Mouse (Mus musculus) neural tube, embryonic 14.5 days (tissue): ENCODE results near the gene Nup107. TPM values are rescaled to one million over a fixed set of nuclear protein-coding genes. Genes with fewer than 3 reads are reported as not detected.
"Not testable (repeated sequence)": the region's sequence is repeated elsewhere in the genome, so short reads cannot be mapped to it uniquely, and the experiment has no call there.

Source experiments
- ATAC-seq: fragments of 200-750 bp; cut with Nextera tagmentation; 2 replicates; pipeline ENCODE4 v1.8.0; 2017; ENCODE audit warnings: low read depth, mild to moderate bottlenecking, moderate TSS enrichment, moderate library complexity
- H3K27ac ChIP-seq: fragments of 300-500 bp; sonication (generic); 2 replicates; pipeline ENCODE4 v1.5.1; 2014; ENCODE audit warnings: low read depth, mild to moderate bottlenecking, control low read depth, low read length, moderate library complexity, mixed read lengths
- H3K27me3 ChIP-seq: fragments of 300-500 bp; sonication (generic); 2 replicates; pipeline ENCODE4 v1.6.1; 2014; ENCODE audit warnings: low read length; ENCODE audit not compliant: control insufficient read depth, insufficient read depth
- H3K36me3 ChIP-seq: fragments of 300-500 bp; sonication (generic); 2 replicates; pipeline ENCODE4 v1.6.1; 2014; ENCODE audit warnings: low read length, mixed read lengths; ENCODE audit not compliant: control insufficient read depth, insufficient read depth
- H3K4me1 ChIP-seq: fragments of 300-500 bp; sonication (generic); 2 replicates; pipeline ENCODE4 v1.6.1; 2014; ENCODE audit warnings: low read length; ENCODE audit not compliant: control insufficient read depth, insufficient read depth
- H3K4me2 ChIP-seq: fragments of 300-500 bp; sonication (generic); 2 replicates; pipeline ENCODE4 v1.6.1; 2014; ENCODE audit warnings: mild to moderate bottlenecking, low read depth, low read length, control low read depth
- H3K4me3 ChIP-seq: fragments of 300-500 bp; sonication (generic); 2 replicates; pipeline ENCODE4 v1.5.1; 2014; ENCODE audit warnings: low read depth, low read length, control low read depth, mixed read lengths
- H3K9ac ChIP-seq: fragments of 300-500 bp; sonication (generic); replicated peaks from 2 replicates; pipeline ENCODE4 v1.6.1; 2014; ENCODE audit warnings: low read depth, mild to moderate bottlenecking, control low read depth, low read length, mixed read lengths
- H3K9me3 ChIP-seq: fragments of 300-500 bp; sonication (generic); 2 replicates; pipeline ENCODE4 v1.6.1; 2016; ENCODE audit warnings: low read length; ENCODE audit not compliant: control insufficient read depth
- WGBS: fragments of 180-500 bp; shearing (Covaris S2); extraction: QIAGEN DNeasy Blood & Tissue Kit; methylation state at CpG from one replicate; pipeline ENCODE4 v1.1.7; 2014; 5-methylcytosine and 5-hydroxymethylcytosine counted together
- polyA plus RNA-seq: library from polyadenylated mRNA; unstranded; fragments of >200 nt; fragmentation: Nextera tagmentation; extraction: Ambion mirVana; gene quantifications from 2 replicates; pipeline ENCODE4 v1.2.1, GENCODE M21; 2014

The Nup107 gene
- polyA plus RNA-seq, 1 experiment from 2014 or later = 34.5 TPM

- Histone ChIP-seq H3K9me3 (no peaks in the 10 kb centered on the region), H3K4me3 (no peak overlapping the region), H3K27me3 (no peaks in the 10 kb centered on the region), H3K4me2 (no peak overlapping the region), H3K27ac (no peak overlapping the region), H3K9ac (no peak overlapping the region), H3K4me1 (no peaks in the 10 kb centered on the region), H3K36me3 (no peaks in the 10 kb centered on the region)
- no peak for ATAC-seq
- WGBS = 96% methylated on average over 4 of the region's 4 CpGs
These were observed 65.6 kb downstream of the Nup107 start for GRCm38 (mm10) chr10:117726888-117727385.

- Histone ChIP-seq H3K4me3 (no peak overlapping the region), H3K9ac (no peak overlapping the region), H3K27me3 (no peaks in the 10 kb centered on the region), H3K9me3 (no peaks in the 10 kb centered on the region), H3K27ac (no peak overlapping the region), H3K4me1 (no peaks in the 10 kb centered on the region), H3K36me3 (no peaks in the 10 kb centered on the region), H3K4me2 (no peak overlapping the region)
- no peak for ATAC-seq
- 95% methylated on average over 4 of the region's 4 CpGs for WGBS
These were observed 66.2 kb downstream of the Nup107 start for GRCm38 (mm10) chr10:117726350-117726749.

DNA sequence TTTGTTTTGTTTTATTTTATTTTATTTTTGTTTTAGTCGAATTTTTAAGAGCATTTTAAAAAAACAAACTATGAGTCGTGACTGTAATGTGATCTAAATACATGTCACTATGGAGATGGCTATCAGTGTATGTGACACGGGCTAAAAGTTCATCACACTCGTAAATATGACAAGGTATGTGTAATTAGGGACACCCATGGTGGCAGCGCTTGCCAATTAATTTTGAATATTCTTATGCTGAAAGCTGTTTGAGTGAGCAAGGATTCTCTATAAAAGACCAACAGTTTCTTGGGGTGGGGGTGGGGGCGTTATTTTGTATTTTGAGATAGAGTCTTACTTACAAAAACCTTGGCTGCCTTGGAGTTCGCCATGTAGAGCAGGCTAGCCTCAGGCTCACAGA, 66.8 kb downstream of the Nup107 start:
- no peaks in the 10 kb centered on the region for H3K36me3 ChIP-seq
- no peak overlapping the region for H3K9ac ChIP-seq
- H3K4me1 ChIP-seq = no peaks in the 10 kb centered on the region
- H3K4me2 ChIP-seq = no peak overlapping the region
- H3K27me3 ChIP-seq = no peaks in the 10 kb centered on the region
- no peak overlapping the region for H3K27ac ChIP-seq
- H3K4me3 ChIP-seq = no peak overlapping the region
- WGBS = 82% methylated on average over 7 of the region's 7 CpGs
- no peaks in the 10 kb centered on the region for H3K9me3 ChIP-seq
- no peak for ATAC-seq

- Histone ChIP-seq H3K9me3 (no peaks in the 10 kb centered on the region), H3K9ac (no peak overlapping the region), H3K27me3 (no peaks in the 10 kb centered on the region), H3K4me2 (no peak overlapping the region), H3K36me3 (no peaks in the 10 kb centered on the region), H3K4me3 (no peak overlapping the region), H3K27ac (no peak overlapping the region), H3K4me1 (no peaks in the 10 kb centered on the region)
- 94% methylated on average over 3 of the region's 3 CpGs for WGBS
- no peak for ATAC-seq
These were observed 67.6 kb downstream of the Nup107 start for GRCm38 (mm10) chr10:117724804-117725361.

GRCm38 (mm10) chr10:117724136-117724718, 68.3 kb downstream of the Nup107 start:
- Histone ChIP-seq H3K4me1 (no peaks in the 10 kb centered on the region), H3K27me3 (no peaks in the 10 kb centered on the region), H3K36me3 (no peaks in the 10 kb centered on the region), H3K4me3 (no peak overlapping the region), H3K9ac (no peak overlapping the region), H3K27ac (no peak overlapping the region), H3K9me3 (no peaks in the 10 kb centered on the region), H3K4me2 (no peak overlapping the region)
- 85% methylated on average over 5 of the region's 5 CpGs for WGBS
- no peak for ATAC-seq

DNA sequence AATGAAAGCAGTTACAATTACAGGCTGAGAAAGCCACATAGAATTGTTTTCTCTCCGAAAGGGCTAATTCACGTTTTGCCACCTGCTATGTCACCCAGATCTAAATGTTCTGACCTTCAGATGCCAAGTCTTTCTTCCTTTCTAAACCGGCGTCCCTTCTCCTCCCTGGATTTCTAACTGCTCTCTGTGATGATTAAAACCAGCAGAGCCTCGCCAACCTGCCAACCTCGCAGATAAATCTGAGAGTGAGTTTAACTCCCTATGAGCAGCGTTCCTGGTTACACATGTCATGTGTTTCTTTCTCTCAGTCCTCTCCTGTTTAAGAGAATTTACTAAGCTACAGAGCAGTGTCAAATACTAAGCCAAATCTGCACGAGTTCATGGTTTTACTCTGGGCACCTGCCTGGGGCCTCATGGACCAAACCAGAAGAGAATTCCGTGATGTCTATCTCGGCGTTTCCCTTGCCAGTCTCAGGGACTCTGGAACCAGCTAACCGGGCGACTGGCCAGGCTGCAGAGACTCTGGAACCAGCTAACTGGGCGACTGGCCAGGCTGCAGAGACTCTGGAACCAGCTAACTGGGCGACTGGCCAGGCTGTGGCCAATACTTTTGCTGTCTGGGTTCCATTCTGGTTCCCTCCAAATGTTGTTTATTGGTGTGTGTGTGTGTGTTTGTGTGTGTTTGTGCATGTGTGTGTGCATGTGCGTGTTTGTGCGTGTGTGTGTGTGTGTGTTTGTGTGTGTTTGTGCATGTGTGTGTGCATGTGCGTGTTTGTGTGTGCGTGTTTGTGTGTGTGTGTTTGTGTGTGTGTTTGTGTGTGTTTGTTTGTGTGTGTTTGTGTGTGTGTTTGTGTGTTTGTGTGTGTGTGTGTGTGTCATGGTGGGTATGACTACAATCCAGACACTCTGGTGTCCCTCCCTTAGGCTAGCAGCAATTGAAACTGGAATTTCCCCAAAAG, 74.1 kb downstream of the Nup107 start:
- Histone ChIP-seq H3K9ac (no peak overlapping the region), H3K4me3 (no peak overlapping the region), H3K4me2 (no peak overlapping the region), H3K9me3 (no peaks in the 10 kb centered on the region), H3K27me3 (no peaks in the 10 kb centered on the region), H3K27ac (no peak overlapping the region), H3K4me1 (no peaks in the 10 kb centered on the region), H3K36me3 (no peaks in the 10 kb centered on the region)
- ATAC-seq = no peak
- WGBS = 66% methylated on average over 19 of the region's 19 CpGs

DNA sequence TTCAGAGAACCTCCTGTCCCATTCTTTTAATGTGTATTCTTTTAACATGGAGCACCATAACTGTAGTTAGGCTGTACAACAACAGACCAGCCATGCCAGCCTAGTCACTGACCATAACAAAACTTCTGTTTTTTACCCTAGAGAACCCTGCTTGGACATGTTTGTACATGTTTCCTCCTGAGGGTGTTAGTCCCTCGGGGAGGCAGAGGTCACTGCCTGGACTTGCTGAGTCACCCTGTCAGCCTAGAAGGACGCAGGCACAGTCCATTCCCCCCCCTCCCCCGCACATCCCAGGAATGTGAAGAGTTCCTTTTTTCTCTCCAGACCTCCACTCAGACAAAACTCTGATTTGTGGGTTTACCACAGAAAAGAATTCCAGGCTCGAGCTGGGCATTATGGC, 74.9 kb downstream of the Nup107 start:
- no peak overlapping the region for H3K4me3 ChIP-seq
- no peak for ATAC-seq
- no peak overlapping the region for H3K27ac ChIP-seq
- H3K36me3 ChIP-seq = no peaks in the 10 kb centered on the region
- H3K4me1 ChIP-seq = no peaks in the 10 kb centered on the region
- H3K4me2 ChIP-seq = no peak overlapping the region
- no peak overlapping the region for H3K9ac ChIP-seq
- no peaks in the 10 kb centered on the region for H3K27me3 ChIP-seq
- H3K9me3 ChIP-seq = no peaks in the 10 kb centered on the region
- 11% methylated on average over 4 of the region's 4 CpGs for WGBS

DNA sequence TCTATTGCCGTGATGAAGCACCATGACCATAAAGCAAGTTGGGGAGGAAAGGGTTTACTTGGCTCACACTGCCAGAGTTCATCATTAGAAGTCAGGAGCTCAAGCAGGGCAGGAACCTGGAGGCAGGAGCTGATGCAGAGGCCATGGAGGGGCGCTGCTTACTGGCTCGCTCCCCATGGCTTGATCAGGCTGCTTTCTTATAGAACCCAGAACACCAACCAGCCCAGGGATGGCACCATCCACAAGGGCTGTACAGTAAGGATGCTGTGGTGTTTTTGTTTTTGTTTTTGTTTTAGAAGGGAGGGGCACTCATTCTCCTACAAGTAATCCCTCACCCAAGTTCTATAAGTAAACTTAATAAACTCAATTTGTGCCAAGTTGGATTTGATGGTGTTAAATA, 75.8 kb downstream of the Nup107 start:
- Histone ChIP-seq H3K27ac (no peak overlapping the region), H3K9me3 (no peaks in the 10 kb centered on the region), H3K4me2 (no peak overlapping the region), H3K27me3 (no peaks in the 10 kb centered on the region), H3K4me3 (no peak overlapping the region), H3K9ac (no peak overlapping the region), H3K4me1 (no peaks in the 10 kb centered on the region), H3K36me3 (no peaks in the 10 kb centered on the region)
- 80% methylated on average over 3 of the region's 3 CpGs for WGBS
- no peak for ATAC-seq

DNA sequence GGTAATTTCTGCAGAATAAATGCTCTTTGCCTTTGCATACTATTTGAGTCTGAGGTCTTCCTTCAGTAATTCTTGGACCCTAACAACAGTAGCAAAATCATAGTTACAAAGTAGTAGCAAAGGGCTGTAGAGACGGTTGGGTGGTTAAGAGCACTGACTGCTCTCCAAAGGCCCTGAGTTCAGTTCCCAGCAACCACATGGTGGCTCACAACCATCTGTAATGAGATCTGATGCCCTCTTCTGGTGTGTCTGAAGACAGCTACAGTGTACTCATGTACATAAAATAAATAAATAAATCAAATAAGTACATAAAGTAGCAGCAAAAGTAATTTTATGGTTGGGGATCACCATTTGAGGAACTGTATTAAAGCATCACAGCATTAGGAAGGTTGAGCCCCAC, 76.9 kb downstream of the Nup107 start:
- not testable (repeated sequence) for H3K27ac ChIP-seq, H3K27me3 ChIP-seq, H3K4me3 ChIP-seq, H3K36me3 ChIP-seq, H3K4me1 ChIP-seq, ATAC-seq, H3K9me3 ChIP-seq, H3K4me2 ChIP-seq, H3K9ac ChIP-seq
- WGBS = 97% methylated on average over 1 of the region's 1 CpGs
